Mouse (Mus musculus): ENCODE results near the gene Calhm4.
A peak's percentile ranks its signal among the peaks of the same experiment; 100 is the strongest.

- TF ChIP-seq GATA1 (IDR thresholded peaks at IDR 0.05; ENCODE audit: borderline replicate concordance, low read length) (no peak), FLI1 (IDR thresholded peaks at IDR 0.05; ENCODE audit: low read length) (peak; percentile 42; the same call in 1 of the 2 replicates)
Measured at GRCm38 (mm10) chr10:34019302-34020075, 24.6 kb downstream of the Calhm4 start, which contains the start of gene Rwdd1.

Data from megakaryocyte, embryonic 14.5 days (primary cell).